Mouse (Mus musculus) adrenal gland, adult 2 months (tissue): ENCODE measurements around the gene Otud7a. TPM values are rescaled to one million over a fixed set of nuclear protein-coding genes. Genes with fewer than 3 reads are reported as not detected.

Experiments
- DNase-seq: peaks from one replicate; pipeline ENCODE4 v3.0.0; 2021
- long read RNA-seq: library from polyadenylated mRNA; stranded (forward); transcript quantifications from one replicate; pipeline ENCODE4 v2.0.0, GENCODE M21; 2021
- polyA plus RNA-seq: library from polyadenylated mRNA; depleted of rRNA; stranded (reverse); fragments of >200 nt; gene quantifications from 2 replicates; pipeline ENCODE4 v1.2.3, GENCODE M21; 2012; rRNA removed
- total RNA-seq, 2 experiments: library from RNA; stranded (reverse); gene quantifications; 2 replicates each; pipeline ENCODE4 v1.2.3; 2021

The Otud7a gene
- total RNA-seq: under 1 TPM; 0.61 to 0.62 TPM
- 0.08 and 0.64 TPM in 2 replicates for polyA plus RNA-seq
- long read RNA-seq: 0 reads

- DNase-seq: peak; percentile 87
These were observed at the start of gene Otud7a for GRCm38 (mm10) chr7:63444484-63445345. Gene Otud7a, plus strand, starts transcription at chr7:63444751.

- DNase-seq: no peak
These were observed 38.6 kb upstream of the Otud7a start for GRCm38 (mm10) chr7:63405988-63406387.

- DNase-seq: no peak
These were observed 772 bp downstream of the Otud7a start for GRCm38 (mm10) chr7:63445346-63445700.

GRCm38 (mm10) chr7:63446951-63447350, 2.4 kb downstream of the Otud7a start:
- DNase-seq: no peak

- DNase-seq: no peak
These were observed 10.7 kb downstream of the Otud7a start for GRCm38 (mm10) chr7:63455228-63455627.

- DNase-seq: no peak
These were observed 17.7 kb downstream of the Otud7a start for GRCm38 (mm10) chr7:63462234-63462633.

- DNase-seq: no peak
These were observed 18.1 kb downstream of the Otud7a start for GRCm38 (mm10) chr7:63462684-63463083.

GRCm38 (mm10) chr7:63466729-63467128, 22.2 kb downstream of the Otud7a start:
- no peak for DNase-seq

GRCm38 (mm10) chr7:63468258-63468657, 23.7 kb downstream of the Otud7a start:
- no peak for DNase-seq

GRCm38 (mm10) chr7:63483091-63483490, 38.5 kb downstream of the Otud7a start:
- DNase-seq: no peak

- DNase-seq: no peak
These were observed 52.5 kb downstream of the Otud7a start for GRCm38 (mm10) chr7:63497051-63497547.

GRCm38 (mm10) chr7:63504202-63504601, 59.7 kb downstream of the Otud7a start:
- DNase-seq: no peak

GRCm38 (mm10) chr7:63508079-63508478, 63.5 kb downstream of the Otud7a start:
- DNase-seq: no peak

- no peak for DNase-seq
These were observed 65.3 kb downstream of the Otud7a start for GRCm38 (mm10) chr7:63509825-63510224.

- DNase-seq: no peak
These were observed 66.9 kb downstream of the Otud7a start for GRCm38 (mm10) chr7:63511458-63511857.

- no peak for DNase-seq
These were observed 68.0 kb downstream of the Otud7a start for GRCm38 (mm10) chr7:63512561-63512960.

GRCm38 (mm10) chr7:63516141-63516895, 71.8 kb downstream of the Otud7a start:
- no peak for DNase-seq

- no peak for DNase-seq
These were observed 75.7 kb downstream of the Otud7a start for GRCm38 (mm10) chr7:63520299-63520698.

GRCm38 (mm10) chr7:63522403-63522802, 77.9 kb downstream of the Otud7a start:
- no peak for DNase-seq

- no peak for DNase-seq
These were observed 78.5 kb downstream of the Otud7a start for GRCm38 (mm10) chr7:63523051-63523450.

- DNase-seq: no peak
These were observed 95.7 kb downstream of the Otud7a start for GRCm38 (mm10) chr7:63540293-63540692.

- no peak for DNase-seq
These were observed 109.9 kb downstream of the Otud7a start for GRCm38 (mm10) chr7:63554457-63554856.

- no peak for DNase-seq
These were observed 111.8 kb downstream of the Otud7a start for GRCm38 (mm10) chr7:63556324-63556723.
